Comparison of ENCODE assay signal across 32 mouse cellular contexts in the genomic region with DNA sequence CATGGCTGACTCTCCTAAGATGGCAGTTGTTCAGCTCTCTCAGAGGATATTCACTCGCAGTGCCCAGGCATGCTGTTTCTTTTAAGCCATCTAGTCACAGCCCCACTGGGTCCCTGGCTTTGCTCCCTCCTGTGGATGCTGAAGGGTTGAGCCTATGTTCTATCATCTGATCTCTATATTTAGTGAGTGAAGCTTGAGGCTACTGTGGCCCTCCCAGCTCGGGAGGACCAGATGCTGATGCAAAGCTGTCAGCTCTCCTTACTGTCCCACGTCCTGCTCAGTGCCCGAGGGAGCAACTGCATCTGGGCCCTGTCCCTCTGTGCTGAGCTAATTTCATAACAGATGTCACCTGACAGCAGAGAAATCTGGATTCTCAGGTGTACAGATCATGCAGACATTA.
DNase-seq lines count a peak whose midpoint lies in the region; ATAC-seq and TF ChIP-seq lines count a peak whose summit lies in the region.
"Had no signal": no experiment of that assay in that cellular context is flagged by ENCODE, and none has a peak within 500 bp of the region (broad histone marks: within the 10 kb centered on the region; RNA-seq: fewer than 3 reads in every experiment).

No protein-coding gene starts in this region.

- no peaks in the 10 kb centered on the region for H3K9me3 ChIP-seq in hindbrain, embryonic 16.5 days (ENCODE audit: control insufficient read depth, low read length)
- no peaks in the 10 kb centered on the region for H3K9me3 ChIP-seq in hindbrain, embryonic 11.5 days (ENCODE audit: control insufficient read depth, low read length)
- no peaks in the 10 kb centered on the region for H3K9me3 ChIP-seq in midbrain, embryonic 14.5 days (ENCODE audit: control insufficient read depth, low read length)
- no peaks in the 10 kb centered on the region for H3K9me3 ChIP-seq in midbrain, embryonic 11.5 days (ENCODE audit: control insufficient read depth, low read length)
- H3K9me3 ChIP-seq in midbrain, postnatal 0 days (ENCODE audit: low read length) = no peaks in the 10 kb centered on the region
- H3K9me3 ChIP-seq: embryonic facial prominence, embryonic 12.5 days; forebrain, embryonic 10.5 days; heart, embryonic 13.5 days; intestine, embryonic 15.5 days; limb, embryonic 13.5 days; lung, embryonic 15.5 days; midbrain, embryonic 12.5 days had no signal

- H3K4me1 ChIP-seq in hindbrain, embryonic 16.5 days (ENCODE audit: control insufficient read depth, insufficient read depth, low read depth, low read length) = no peaks in the 10 kb centered on the region
- H3K4me1 ChIP-seq in hindbrain, embryonic 11.5 days (replicated peaks; ENCODE audit: control insufficient read depth, insufficient read depth, low read length) = no peaks in the 10 kb centered on the region
- no peaks in the 10 kb centered on the region for H3K4me1 ChIP-seq in midbrain, embryonic 14.5 days (ENCODE audit: control insufficient read depth, insufficient read depth, low read length)
- H3K4me1 ChIP-seq in midbrain, embryonic 11.5 days (ENCODE audit: control insufficient read depth, insufficient read depth, low read length) = no peaks in the 10 kb centered on the region
- H3K4me1 ChIP-seq in midbrain, postnatal 0 days (ENCODE audit: insufficient read depth, low read length) = no peaks in the 10 kb centered on the region
- H3K4me1 ChIP-seq: embryonic facial prominence, embryonic 12.5 days; forebrain, embryonic 10.5 days; heart, embryonic 13.5 days; intestine, embryonic 15.5 days; limb, embryonic 13.5 days; lung, embryonic 15.5 days; midbrain, embryonic 12.5 days had no signal

- H3K9ac ChIP-seq in hindbrain, embryonic 16.5 days (ENCODE audit: low read depth, low read length) = no peak overlapping the region
- H3K9ac ChIP-seq in hindbrain, embryonic 11.5 days (ENCODE audit: low read depth, low read length) = no peak overlapping the region
- H3K9ac ChIP-seq in midbrain, embryonic 14.5 days (replicated peaks; ENCODE audit: low read length) = no peak overlapping the region
- no peak overlapping the region for H3K9ac ChIP-seq in midbrain, embryonic 11.5 days (ENCODE audit: low read length)
- no peak overlapping the region for H3K9ac ChIP-seq in midbrain, postnatal 0 days (replicated peaks; ENCODE audit: low read length, poor library complexity, severe bottlenecking)
- H3K9ac ChIP-seq: embryonic facial prominence, embryonic 12.5 days; heart, embryonic 13.5 days; intestine, embryonic 15.5 days; limb, embryonic 13.5 days; lung, embryonic 15.5 days; midbrain, embryonic 12.5 days had no signal

- 47% methylated on average over 4 of the region's 4 CpGs for WGBS in hindbrain, embryonic 16.5 days
- WGBS in hindbrain, embryonic 11.5 days = 69% methylated on average over 4 of the region's 4 CpGs
- 54% methylated on average over 4 of the region's 4 CpGs for WGBS in midbrain, embryonic 14.5 days
- 75% methylated on average over 4 of the region's 4 CpGs for WGBS in midbrain, embryonic 11.5 days
- WGBS in midbrain, postnatal 0 days = 51% methylated on average over 4 of the region's 4 CpGs

- H3K27me3 ChIP-seq in hindbrain, embryonic 16.5 days (replicated peaks; ENCODE audit: control insufficient read depth, insufficient read depth, low read length) = no peaks in the 10 kb centered on the region
- no peaks in the 10 kb centered on the region for H3K27me3 ChIP-seq in hindbrain, embryonic 11.5 days (ENCODE audit: control insufficient read depth, insufficient read depth, low read length)
- no peaks in the 10 kb centered on the region for H3K27me3 ChIP-seq in midbrain, embryonic 14.5 days (ENCODE audit: control insufficient read depth, insufficient read depth, low read length)
- no peaks in the 10 kb centered on the region for H3K27me3 ChIP-seq in midbrain, embryonic 11.5 days (ENCODE audit: control insufficient read depth, insufficient read depth, low read length)
- no peaks in the 10 kb centered on the region for H3K27me3 ChIP-seq in midbrain, postnatal 0 days (ENCODE audit: insufficient read depth, low read length)
- H3K27me3 ChIP-seq: embryonic facial prominence, embryonic 12.5 days; intestine, embryonic 15.5 days; limb, embryonic 13.5 days; lung, embryonic 15.5 days; midbrain, embryonic 12.5 days had no signal

- H3K36me3 ChIP-seq in hindbrain, embryonic 16.5 days (ENCODE audit: control insufficient read depth, insufficient read depth, low read length) = no peaks in the 10 kb centered on the region
- H3K36me3 ChIP-seq in hindbrain, embryonic 11.5 days (ENCODE audit: control insufficient read depth, insufficient read depth, low read length) = no peaks in the 10 kb centered on the region
- 0 out of 2 replicates have a peak, but pooled peaks cover 3% of the 10 kb centered on the region for H3K36me3 ChIP-seq in midbrain, embryonic 14.5 days (ENCODE audit: control insufficient read depth, insufficient read depth, low read length)
- no peaks in the 10 kb centered on the region for H3K36me3 ChIP-seq in midbrain, embryonic 11.5 days (ENCODE audit: control insufficient read depth, insufficient read depth, low read length)
- peaks cover 13% of the 10 kb centered on the region for H3K36me3 ChIP-seq in midbrain, postnatal 0 days (ENCODE audit: insufficient read depth, low read length)
- H3K36me3 ChIP-seq: embryonic facial prominence, embryonic 12.5 days; forebrain, embryonic 10.5 days; heart, embryonic 13.5 days; intestine, embryonic 15.5 days; limb, embryonic 13.5 days; lung, embryonic 15.5 days; midbrain, embryonic 12.5 days had no signal

- H3K27ac ChIP-seq in hindbrain, embryonic 16.5 days (ENCODE audit: low read depth, low read length) = no peak overlapping the region
- H3K27ac ChIP-seq in hindbrain, embryonic 11.5 days (ENCODE audit: low read depth, low read length) = no peak overlapping the region
- 0 out of 2 replicates have a peak overlapping the region, but pooled peaks have one; percentile 32 for H3K27ac ChIP-seq in midbrain, embryonic 14.5 days (replicated peaks; ENCODE audit: low read depth, low read length)
- H3K27ac ChIP-seq in midbrain, embryonic 11.5 days (ENCODE audit: low read depth, low read length) = no peak overlapping the region
- no peak overlapping the region for H3K27ac ChIP-seq in midbrain, postnatal 0 days (ENCODE audit: low read depth, low read length)
- H3K27ac ChIP-seq: embryonic facial prominence, embryonic 12.5 days; forebrain, embryonic 10.5 days; heart, embryonic 13.5 days; intestine, embryonic 15.5 days; limb, embryonic 13.5 days; lung, embryonic 15.5 days; midbrain, embryonic 12.5 days; stomach, postnatal 0 days had no signal

- ATAC-seq in hindbrain, embryonic 16.5 days = 0 out of 2 replicates have a peak, but pooled peaks have one; percentile 34
- ATAC-seq in hindbrain, embryonic 11.5 days (ENCODE audit: low FRiP score) = no peak
- ATAC-seq in midbrain, embryonic 14.5 days (ENCODE audit: low FRiP score, low TSS enrichment) = no peak
- no peak for ATAC-seq in midbrain, embryonic 11.5 days (ENCODE audit: low FRiP score)
- ATAC-seq in midbrain, postnatal 0 days (ENCODE audit: low FRiP score) = no peak; the same call in 1 of the 2 replicates
- ATAC-seq: activated CD4-positive, CD25-positive, alpha-beta regulatory T cell, adult 4 months; forebrain, embryonic 16.5 days; intestine, embryonic 15.5 days had no signal

- DNase-seq in hindbrain, embryonic 11.5 days (ENCODE audit: low spot score) = no peak
- DNase-seq in midbrain, embryonic 14.5 days = peak; percentile 8
- no peak for DNase-seq in midbrain, embryonic 11.5 days (ENCODE audit: low spot score, missing footprints)
- DNase-seq in midbrain, postnatal 0 days (ENCODE audit: low spot score) = no peak
- peak; percentile 77 for DNase-seq in retina, postnatal 1 day
- DNase-seq in cerebellum, adult 11 months = no peak
- DNase-seq: adrenal gland, adult 2 months; adrenal gland, postnatal 36 days; B cell, adult 2 months; cerebellum, adult 8-10 months; cerebellum, postnatal 25 days; gastrocnemius, postnatal 10 days; heart, postnatal 10 days; kidney, adult 2 months; kidney, postnatal 4 days; layer of hippocampus, adult 9-11 months; right cerebral cortex, postnatal 4 days; thymus, adult 18-20 months; thymus, postnatal 25 days had no signal

- peak; percentile 34 for TF ChIP-seq CTCF in midbrain, postnatal 0 days (IDR thresholded peaks at IDR 0.05)

- H3K4me3 ChIP-seq in hindbrain, embryonic 16.5 days (ENCODE audit: low read length) = no peak overlapping the region
- H3K4me3 ChIP-seq in hindbrain, embryonic 11.5 days (ENCODE audit: low read depth, low read length) = no peak overlapping the region
- H3K4me3 ChIP-seq in midbrain, embryonic 14.5 days (replicated peaks; ENCODE audit: low read depth, low read length) = no peak overlapping the region
- H3K4me3 ChIP-seq in midbrain, embryonic 11.5 days (ENCODE audit: low read depth, low read length) = no peak overlapping the region
- no peak overlapping the region for H3K4me3 ChIP-seq in midbrain, postnatal 0 days (ENCODE audit: low read depth, low read length)
- H3K4me3 ChIP-seq: embryonic facial prominence, embryonic 12.5 days; forebrain, embryonic 10.5 days; heart, embryonic 13.5 days; intestine, embryonic 15.5 days; limb, embryonic 13.5 days; lung, embryonic 15.5 days; midbrain, embryonic 12.5 days; myocyte had no signal

- H3K4me2 ChIP-seq in hindbrain, embryonic 16.5 days (ENCODE audit: low read length) = no peak overlapping the region
- no peak overlapping the region for H3K4me2 ChIP-seq in hindbrain, embryonic 11.5 days (replicated peaks; ENCODE audit: low read depth, low read length)
- H3K4me2 ChIP-seq in midbrain, embryonic 14.5 days (ENCODE audit: low read length) = no peak overlapping the region
- H3K4me2 ChIP-seq in midbrain, embryonic 11.5 days = no peak overlapping the region
- H3K4me2 ChIP-seq in midbrain, postnatal 0 days (ENCODE audit: low read depth, low read length, poor library complexity, severe bottlenecking) = no peak overlapping the region
- H3K4me2 ChIP-seq: embryonic facial prominence, embryonic 12.5 days; heart, embryonic 13.5 days; intestine, embryonic 15.5 days; limb, embryonic 13.5 days; liver, embryonic 11.5 days; lung, embryonic 15.5 days; midbrain, embryonic 12.5 days had no signal

Comparison
In these comparisons a context has a peak if more than half of its experiments do, and no peak if none do; other contexts are left out.
1. DNase-seq: peak in midbrain, embryonic 14.5 days (single experiment) and retina, postnatal 1 day (single experiment); none in hindbrain, embryonic 11.5 days (single experiment), midbrain, embryonic 11.5 days (single experiment), midbrain, postnatal 0 days (single experiment) and cerebellum, adult 11 months (single experiment).